Mouse (Mus musculus) yolk sac, embryonic 10.5 days (tissue): ENCODE data around the gene Sprr2i.

Source experiments
- DNase-seq: peaks from one replicate; pipeline ENCODE4 v3.0.0-alpha.2; 2017; ENCODE audit warnings: low spot score

Sprr2i gene

DNA sequence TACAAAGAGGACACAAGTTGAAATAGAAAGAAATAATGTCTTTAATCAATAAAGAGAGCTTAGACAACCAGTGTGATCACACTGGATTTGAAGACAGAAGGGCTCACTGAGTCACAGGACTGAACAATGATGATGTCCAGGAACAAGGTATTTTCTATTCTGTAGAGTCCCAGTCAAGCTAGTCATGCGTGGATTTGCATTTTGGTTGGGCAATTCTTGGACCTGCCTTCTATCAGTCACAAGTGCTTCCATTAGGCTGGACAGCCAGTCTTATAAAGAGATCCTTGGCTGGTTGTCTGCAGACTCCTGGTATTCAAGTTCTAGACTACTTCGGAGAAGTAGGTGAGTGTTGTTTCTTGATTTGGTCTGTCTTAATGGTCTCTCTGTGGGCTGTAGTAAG, at the start of gene Sprr2i:
Gene Sprr2i (plus strand): TSS at position 301 of the 400 bp plus-strand sequence.
- DNase-seq = no peak

DNA sequence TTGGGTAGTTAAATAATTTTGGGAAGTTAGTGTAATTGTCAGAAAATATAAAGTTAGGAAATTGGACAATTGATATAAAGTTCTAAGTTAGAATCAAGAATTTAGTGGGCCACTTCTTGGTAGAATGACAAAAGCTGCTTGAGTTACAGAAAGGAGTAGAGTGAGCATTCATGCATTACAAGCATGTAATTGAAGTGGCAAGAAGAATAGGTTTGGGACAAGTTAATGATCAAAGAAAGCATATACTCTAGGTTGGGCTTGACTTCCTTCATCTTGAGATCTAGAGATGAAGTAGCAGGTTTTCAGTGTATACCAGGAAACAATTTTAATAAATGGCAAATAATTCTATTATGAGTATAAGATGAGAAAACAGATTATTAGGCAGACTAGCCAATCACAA, 46.2 kb upstream of the Sprr2i start:
- DNase-seq = no peak

DNA sequence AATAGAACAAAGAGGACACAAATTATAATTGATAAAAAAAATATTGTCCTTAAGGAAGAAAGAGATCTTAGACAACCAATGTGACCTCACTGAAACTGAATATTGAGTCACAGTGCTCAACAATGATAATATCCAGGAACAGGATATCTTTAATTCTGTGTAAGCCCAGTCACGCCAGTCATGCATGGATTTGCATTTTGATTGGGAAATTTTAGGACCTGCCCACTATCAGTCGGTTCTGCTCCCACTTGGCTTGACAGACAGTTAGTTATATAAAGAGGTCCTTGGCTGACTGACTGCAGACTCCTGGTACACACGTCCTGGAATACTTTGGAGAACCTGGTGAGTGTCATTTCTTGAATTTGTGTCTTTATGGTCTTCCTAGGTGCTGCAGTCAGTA, 42.9 kb upstream of the Sprr2i start, which contains the start of gene Sprr2f:
Gene Sprr2f (plus strand): TSS at position 301 of the 400 bp plus-strand sequence.
- DNase-seq = no peak

DNA sequence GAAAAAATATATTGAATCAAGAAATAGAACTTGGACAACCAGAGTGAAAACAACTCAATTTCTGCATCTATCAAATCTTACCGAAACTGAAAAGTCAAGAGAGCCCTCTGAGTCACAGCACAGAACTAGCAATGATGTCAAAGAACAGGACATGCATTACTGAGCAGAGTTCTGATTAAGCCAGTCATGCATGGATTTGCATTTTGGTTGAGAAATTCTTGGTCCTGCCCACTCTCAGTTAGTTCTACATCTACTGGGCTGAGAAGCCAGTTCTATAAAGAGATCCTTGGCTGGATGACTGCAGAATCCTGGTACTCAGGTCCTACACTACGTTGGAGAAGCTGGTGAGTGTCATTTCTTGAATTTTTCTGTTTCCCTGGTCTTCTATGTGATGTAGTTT, 34.2 kb upstream of the Sprr2i start:
- DNase-seq = no peak

- DNase-seq = no peak
Measured at GRCm38 (mm10) chr3:92385385-92385784, 22.4 kb upstream of the Sprr2i start, which contains the start of gene Sprr2h. TSS of gene Sprr2h (plus strand) at chr3:92385685.

DNA sequence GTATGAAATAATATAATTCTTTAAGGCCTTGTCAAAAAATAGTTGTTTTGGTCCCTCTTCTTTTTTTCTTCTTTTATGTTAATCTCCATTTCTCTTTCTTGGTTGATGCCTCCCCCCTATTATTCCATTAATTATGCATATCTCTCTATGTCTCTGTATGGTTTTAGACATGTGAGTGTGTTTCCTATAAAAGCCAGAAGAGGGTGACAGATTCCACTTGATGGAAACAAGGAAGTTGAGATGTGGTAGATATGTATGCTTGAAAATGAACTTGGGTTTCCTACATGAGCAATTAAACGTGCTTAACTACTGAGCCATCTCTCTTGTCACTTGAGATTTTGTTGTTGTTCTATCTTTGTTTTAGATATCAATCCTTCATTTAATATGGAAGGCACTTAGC, 13.5 kb upstream of the Sprr2i start:
- no peak for DNase-seq

DNA sequence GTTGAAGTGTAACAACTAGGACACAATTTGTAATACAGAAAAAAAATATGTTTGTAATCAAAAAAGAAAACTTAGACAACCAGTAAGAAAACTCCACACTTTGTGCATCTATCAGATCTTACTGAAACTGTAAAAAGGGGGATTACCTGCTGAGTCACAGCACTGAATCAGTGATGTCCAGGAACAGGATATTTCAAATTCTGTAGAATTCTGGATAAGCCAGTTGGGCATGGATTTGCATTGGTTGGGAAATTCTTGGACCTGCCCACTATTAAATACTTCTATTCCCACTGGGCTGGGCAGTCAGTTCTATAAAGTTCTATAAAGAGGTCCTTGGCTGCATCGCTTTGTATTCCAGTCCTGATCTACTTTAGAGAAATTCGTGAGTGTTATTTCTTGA, 10.0 kb downstream of the Sprr2i start, which contains the start of gene Sprr2j-ps:
Gene Sprr2j-ps (plus strand): TSS at position 301 of the 400 bp plus-strand sequence.
- no peak for DNase-seq

- no peak for DNase-seq
Measured at GRCm38 (mm10) chr3:92429323-92429722, 21.5 kb downstream of the Sprr2i start, which contains the start of gene Gm9774. TSS of gene Gm9774 (minus strand) at chr3:92429423.

GRCm38 (mm10) chr3:92432282-92432681, 24.5 kb downstream of the Sprr2i start, which contains the start of gene Sprr2k:
TSS of gene Sprr2k (plus strand) at chr3:92432582.
- DNase-seq = no peak

DNA sequence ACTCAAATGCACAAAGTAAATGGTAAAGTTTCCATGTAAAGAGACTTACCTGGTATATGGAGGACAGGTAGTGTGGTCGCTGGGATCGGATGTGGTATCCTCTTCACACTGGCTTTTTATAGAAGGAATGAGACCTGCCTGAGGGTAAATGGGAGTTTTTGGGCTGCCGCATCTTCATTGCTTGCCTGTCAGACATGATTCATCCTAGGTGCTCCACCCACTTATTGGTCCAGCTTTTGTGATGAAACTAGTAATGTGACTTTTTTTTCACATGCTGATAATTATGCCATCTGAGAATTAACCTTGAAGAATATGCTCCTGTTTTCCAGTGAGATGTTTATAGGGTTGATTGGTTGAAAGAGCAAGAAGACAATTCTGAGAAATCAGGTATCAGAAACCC, 30.9 kb downstream of the Sprr2i start, which contains the start of gene Sprr1b:
Gene Sprr1b (minus strand): TSS at position 101 of the 400 bp plus-strand sequence.
- DNase-seq = no peak

DNA sequence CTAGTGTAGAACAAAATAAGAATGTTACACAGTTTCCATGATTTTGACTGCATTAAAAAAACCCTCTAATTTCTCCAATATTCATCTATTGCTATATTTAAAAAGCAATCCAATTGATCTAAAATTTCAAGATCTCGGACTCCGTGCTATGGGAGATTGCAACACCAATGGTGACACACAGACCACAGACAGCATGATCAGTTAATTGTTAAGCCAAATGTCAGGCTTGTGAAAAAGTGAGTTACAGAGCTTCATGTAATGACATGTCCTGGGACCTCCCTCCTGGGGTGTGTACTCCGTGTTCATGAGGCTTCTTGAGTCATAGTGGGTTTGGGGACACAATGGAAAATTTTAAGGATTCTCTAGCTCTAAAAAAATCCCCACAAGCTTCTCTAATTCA, 32.4 kb downstream of the Sprr2i start:
- no peak for DNase-seq

- no peak for DNase-seq
Measured at GRCm38 (mm10) chr3:92455151-92455550, 47.4 kb downstream of the Sprr2i start.

GRCm38 (mm10) chr3:92458620-92459019, 50.8 kb downstream of the Sprr2i start, which contains the start of gene Sprr3:
TSS of gene Sprr3 (minus strand) at chr3:92458720.
- DNase-seq = no peak
